Mouse (Mus musculus) brain, embryonic 18.5 days (tissue): ENCODE data around the gene Zscan18.
"Not testable (repeated sequence)": the region's sequence is repeated elsewhere in the genome, so short reads cannot be mapped to it uniquely, and the experiment has no call there.

Source experiments
- DNase-seq: peaks from one replicate; pipeline ENCODE4 v3.0.0-alpha.2; 2012; ENCODE audit warnings: low read depth, low spot score

Zscan18 gene

DNA sequence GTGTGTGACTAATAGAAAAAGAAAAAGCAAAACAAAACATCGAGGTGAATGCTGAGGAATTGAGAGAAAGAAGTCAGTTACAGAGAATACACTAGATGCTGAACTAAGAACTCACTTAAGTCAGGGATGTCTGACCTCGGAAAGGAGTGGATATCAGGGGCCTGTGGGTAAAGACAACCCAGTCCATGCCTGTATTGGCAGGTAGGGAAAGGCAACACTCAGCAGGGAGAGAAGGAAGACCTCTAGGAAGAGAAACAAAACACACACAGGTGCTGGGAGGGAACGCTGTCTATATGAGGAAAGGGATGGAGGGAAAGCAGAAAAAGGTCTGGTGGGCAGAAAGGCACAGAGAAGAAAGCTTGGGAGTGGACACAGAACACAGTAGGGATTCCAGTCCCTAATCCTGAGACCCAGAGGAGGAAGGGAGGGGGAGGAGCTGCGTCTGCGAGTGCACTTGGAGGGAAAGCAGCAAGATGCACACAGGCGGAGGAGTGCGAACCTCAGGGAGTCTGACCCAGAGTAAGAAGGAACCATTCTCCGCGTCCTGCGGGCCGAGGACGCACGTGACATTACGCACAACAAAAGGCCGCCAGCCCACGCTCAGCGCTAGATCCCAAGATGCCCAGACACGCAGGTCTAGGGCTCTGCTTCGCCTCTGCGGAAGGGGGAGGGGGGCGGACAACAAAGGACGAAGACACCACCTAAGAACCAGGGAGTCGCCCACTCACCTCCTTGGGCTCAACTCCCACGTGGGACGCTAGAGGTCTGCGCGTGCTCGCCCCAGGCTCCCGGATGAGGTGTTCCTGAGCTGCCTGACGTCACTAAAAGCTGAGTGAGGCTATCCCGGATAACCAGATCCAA, at the start of gene Zscan18:
Gene Zscan18 (minus strand): TSS at position 770 of the 861 bp plus-strand sequence.
- DNase-seq = no peak

DNA sequence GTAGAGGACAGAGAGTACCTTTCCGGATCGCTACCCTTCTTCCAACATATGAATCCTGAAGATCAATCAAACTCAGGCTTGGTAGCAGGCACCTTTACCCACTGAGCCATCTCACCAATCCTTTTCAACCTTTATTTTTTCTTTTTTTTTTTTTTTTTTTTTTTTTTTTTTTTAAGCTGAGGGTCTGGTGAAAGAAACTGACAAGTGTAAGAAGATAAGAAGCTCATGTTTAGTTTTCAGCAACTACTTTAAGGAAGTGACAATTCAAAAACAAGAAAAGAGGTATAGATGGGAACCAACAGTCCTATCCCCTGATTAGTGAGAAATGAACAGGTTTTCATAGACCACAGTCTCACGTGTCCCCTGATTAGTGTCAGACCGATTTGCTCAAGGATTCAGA, 32.3 kb upstream of the Zscan18 start:
- DNase-seq = no peak

DNA sequence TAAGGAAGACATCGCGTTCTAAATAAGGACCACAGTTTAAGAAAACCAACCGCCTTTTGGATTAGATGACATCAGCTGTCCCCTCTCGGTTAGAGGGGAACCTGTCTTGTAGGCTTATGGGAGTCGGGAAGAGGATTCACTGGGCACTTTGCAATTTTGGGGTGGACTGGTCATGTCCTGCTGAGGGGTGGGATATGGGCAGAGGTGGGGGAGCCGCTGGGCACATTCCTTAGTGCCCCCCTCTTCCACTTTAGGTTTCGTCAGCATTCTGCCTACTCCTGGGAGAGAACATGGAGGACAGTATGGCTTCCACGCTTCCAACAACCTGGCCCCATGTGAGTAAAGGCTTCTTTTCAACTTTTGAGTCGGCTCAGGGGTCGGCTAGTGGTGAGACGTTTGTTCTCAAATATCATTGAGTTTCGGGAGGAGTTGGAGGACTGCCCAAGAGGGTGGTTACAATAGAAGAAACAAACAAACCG, 31.8 kb upstream of the Zscan18 start:
- no peak for DNase-seq

DNA sequence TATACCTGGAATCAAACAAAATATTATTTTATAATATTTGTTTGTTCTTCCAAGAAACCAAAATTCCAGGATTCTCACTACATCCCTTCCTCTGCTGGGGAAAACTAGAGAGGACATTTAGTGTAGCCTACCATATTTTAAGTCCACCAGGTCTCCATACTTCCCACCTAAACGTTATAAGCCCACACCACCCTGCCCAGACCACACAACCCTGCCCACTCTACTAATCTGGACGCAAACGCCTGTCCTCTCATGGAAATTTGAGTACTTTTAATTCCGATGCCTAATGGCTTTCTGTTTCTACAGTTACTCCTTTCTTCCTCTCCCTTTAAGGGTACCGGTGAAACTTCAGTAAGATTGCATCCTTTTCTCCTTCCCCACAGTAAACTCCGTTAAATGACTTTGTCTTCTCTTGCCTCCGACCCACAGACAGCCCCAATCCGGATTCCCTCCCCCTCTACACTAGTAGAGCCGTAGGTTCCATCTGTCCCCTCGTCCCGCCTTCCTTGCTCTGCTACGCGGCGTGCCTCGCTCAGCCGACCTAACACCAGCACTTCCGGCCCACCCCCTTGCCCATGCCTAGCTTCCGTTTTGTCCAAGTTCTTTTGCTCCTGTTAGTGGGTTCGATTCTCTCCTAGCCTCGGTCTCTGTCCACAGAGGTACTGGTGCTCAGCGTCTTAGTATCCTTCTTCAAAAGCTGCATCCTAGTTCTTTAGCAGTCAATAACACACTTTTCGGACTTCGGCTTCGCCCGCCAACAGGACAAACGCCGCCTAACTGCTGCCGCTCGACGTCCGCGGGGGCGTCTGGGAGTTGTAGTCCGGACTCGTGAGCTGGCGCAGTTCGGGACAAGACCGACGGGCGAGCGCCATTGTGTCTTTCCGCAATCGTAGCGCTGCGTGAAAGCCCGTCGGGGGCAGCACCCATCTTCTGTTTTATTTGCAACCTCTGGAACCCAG, 31.0 kb upstream of the Zscan18 start, which contains the start of gene Zfp110:
Gene Zfp110 (plus strand): TSS at position 600 of the 959 bp plus-strand sequence.
- DNase-seq = peak; percentile 74

DNA sequence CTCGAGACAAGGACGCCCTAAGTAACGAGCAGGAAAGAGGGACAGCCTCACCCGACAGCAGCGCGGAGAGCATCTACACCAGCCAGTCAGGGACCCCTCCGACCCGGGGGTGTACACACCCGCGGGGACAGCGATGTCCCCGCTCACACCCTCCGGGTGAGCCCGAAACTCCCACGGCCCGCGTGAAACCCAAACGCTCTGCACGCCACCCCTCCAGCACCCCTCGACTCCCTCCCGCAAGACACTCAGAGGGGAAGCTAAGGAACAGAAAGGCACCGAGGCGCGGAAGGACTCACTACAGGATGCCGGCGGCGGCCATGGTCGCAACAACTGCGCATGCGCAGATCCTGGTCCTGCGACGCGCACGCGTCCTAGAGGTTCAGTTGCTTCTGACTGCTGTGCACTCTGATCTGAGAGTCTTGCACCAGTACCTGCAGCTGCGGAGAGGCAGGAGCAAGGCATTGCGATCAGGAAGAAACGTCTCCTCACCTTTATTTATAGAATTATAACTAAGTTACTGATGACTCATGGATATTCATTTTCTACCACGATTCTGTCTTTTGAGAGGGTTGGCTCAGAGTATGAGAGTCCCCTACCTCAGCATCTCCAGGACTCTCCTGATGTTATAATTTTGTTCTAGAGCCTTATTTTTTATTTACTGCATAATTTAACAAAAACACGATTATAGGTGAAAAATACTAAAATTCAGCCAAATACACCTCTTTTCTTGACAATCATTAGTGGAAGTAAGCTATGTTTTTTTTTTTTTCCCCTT, 15.3 kb upstream of the Zscan18 start, which contains the start of gene Zfp329:
Gene Zfp329 (minus strand): TSS at position 338 of the 775 bp plus-strand sequence.
- DNase-seq = peak; percentile 78

DNA sequence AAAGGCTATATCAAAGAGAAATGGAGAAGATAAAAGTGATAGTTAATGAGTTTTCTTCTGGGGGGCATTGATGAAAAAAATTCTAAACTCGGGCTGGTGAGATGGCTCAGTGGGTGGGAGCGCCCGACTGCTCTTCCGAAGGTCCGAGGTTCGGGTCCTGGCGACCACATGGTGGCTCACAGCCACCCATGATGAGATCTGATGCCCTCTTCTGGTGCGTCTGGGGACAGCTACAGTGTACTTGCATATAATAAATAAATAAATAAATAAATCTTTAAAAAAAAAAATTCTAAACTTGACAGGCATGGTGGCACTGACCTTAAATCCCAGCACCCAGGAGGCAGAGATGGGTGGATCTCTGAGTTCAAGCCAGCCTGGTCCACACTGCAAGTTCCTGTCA, 12.1 kb upstream of the Zscan18 start:
- no peak for DNase-seq

DNA sequence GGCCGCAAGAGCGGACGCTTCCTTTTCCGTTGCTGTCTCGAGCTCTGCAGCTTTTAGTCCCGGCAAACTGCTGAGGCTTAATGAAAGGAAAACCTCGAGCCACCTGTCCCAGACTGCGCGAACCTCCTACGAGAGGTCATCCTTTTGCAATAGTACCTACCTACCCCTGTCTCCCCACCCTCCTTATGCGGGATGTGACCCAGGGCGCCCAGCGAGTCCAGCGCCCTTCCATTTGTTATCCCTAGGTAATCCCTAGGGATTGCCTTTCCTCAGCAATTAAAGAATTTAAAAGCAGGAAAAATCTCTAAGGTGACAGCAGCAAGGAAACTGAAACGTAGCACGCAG, 264 bp upstream of the Zscan18 start:
- no peak for DNase-seq

DNA sequence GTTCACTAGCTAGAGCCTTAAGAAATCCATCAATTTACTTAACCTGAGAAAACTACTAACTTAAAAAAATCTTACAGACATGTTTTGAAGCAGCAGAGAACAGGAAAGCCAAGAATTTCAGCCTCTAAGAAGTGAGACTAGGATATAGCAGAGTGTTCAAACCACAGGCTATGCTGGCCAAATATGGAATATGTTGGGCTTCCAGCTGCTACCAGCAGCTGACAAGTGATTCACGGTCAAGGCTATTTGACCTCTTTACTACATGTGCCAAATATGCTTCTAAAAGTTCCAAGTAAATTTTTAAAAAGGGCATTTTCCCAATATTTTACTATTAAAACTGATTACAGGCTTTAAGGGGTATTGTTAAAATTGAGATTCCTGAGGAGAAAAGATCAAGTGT, 3.9 kb downstream of the Zscan18 start:
- DNase-seq = no peak

DNA sequence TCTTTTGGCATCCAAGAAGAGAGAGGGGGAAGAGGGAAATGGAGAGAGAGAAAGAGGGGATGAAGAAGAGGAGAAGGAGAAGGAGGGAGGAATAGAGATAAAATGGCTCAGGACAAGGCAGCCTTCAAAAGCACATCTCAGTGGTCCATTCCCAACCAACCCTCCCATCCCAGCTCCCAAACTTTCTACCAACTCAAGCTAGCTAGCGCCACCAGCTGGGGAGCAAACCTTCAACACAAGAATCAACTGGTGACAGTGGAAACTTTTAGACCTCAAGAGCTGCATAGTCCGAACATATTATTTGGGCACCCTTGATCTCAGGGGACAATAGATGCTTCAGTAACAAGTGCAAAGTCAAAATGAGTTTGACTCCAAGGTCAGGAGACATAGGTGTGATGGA, 5.5 kb downstream of the Zscan18 start:
- DNase-seq = no peak

DNA sequence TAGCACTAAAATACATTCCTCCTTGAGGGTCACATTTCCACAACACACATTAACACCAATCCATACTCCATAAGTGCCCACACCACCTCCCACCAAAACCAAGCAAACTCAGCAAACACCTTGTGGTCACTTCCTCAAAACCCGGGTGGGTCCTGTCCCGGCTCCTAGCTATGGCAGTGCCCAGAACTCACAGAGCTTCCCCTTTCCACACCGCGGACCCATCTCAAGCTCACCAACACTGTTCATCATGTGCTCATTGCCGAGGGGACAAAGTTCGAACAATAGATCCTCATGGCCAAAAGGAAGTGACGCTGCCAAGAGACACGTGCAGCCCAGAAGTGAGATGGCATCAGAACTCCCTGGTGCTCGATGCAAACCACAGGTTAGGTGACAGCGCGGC, 10.8 kb downstream of the Zscan18 start:
- not testable (repeated sequence) for DNase-seq

DNA sequence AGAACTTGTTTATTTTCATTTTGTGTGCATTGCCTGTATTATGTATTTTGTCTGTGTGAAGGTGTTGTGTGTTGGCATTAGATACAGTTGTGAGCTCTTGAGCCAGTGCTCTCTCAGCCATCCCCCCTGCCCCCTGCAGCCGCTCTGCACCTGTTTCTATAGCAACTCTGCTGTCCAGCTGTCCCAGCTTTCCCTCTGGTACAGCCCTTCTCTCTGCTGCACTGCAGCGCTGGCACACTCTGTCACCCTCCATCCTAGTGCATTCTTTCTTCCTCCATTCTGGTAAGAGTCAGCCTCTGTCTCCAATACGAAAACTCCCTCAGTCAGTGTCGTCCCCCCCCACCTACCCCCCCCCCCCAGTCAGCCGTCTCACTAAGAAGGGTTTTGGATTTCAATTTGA, 15.4 kb downstream of the Zscan18 start:
- no peak for DNase-seq

DNA sequence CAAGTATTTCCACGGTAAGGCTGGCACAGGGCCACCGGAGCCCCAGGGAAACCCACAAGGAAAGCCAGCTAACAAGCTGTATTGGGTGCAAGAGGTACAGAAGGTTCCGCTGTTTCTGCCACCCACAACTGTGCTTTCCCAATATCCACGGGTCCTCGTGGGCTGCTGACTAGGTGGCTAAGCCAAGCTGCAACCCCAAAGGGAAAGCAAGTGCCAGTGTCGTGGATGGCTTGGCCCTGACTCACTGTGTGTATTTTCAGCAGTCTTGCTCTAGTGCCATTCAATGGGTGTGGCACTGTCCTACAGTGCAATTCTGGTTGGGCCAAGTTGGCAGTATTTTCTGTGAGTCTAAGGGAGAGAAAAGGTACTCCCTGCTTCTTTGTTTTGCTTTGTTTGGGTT, 16.1 kb downstream of the Zscan18 start:
- no peak for DNase-seq

DNA sequence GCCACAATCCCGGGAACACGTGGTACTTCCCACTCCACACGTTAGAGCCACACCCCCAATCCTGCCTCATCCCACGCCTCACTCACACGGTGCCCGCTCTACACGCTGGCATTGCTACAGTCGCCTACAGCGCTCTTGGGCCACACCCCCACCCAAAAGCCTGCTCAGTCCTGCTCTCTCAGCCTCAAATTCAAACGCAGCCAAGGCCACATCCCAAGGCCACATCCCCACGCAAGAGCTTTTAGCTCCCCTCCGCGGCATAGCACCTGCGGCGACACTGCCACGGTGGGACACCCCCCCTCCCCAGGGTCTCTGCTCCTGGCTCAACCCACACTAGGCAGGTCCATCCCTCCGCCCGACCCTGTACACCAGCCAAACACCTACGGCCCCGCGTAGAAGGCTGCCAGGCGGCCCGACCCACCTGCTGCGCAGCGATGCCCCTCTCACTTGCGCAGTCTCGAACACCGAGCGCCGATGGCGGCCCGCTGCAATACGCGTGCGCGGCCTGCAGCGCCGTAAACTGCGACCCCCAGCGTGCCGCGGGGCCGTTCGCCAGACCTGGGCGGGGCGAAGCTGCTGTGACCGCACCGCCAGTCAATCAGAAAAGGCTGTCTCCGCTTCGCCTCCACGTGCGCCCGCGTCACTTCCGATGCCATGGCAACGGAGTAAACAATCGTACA, 23.1 kb downstream of the Zscan18 start:
- peak; percentile 77 for DNase-seq

DNA sequence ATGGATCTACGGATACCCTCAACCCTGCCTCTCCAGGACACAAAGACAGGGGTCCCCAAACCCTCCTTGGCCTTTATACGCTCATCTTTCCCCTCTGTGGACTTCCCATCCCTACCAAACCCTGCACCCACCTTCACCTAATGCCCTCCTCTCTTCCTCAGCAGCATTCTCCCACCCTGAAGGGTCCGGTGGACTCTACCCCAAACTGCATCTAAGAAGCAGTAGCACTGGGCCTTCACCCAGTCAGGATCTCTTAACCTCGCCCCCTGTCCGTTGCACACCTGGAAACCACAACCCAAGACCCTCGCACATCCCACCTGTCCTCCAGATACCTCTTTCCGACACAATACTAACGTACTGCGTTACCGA, 23.7 kb downstream of the Zscan18 start:
- no peak for DNase-seq

DNA sequence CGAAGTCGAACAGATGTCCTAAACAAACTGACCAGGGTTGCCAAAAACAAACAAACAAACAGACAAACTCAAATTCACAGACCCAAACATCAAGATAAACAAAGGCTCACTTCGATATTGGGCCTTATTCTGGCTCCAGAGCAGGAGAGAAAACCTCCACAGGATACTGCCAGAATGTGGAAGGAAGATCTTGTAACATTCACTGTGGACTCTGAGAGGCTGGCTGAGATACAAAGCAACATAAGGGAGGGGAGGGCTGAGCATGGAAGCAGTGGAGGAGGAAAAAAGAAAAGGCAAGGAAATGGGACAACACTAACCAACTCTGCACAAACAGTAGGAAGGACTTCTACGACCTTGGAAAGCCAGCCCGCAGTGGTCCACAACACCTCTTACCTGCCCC, 24.3 kb downstream of the Zscan18 start:
- no peak for DNase-seq

DNA sequence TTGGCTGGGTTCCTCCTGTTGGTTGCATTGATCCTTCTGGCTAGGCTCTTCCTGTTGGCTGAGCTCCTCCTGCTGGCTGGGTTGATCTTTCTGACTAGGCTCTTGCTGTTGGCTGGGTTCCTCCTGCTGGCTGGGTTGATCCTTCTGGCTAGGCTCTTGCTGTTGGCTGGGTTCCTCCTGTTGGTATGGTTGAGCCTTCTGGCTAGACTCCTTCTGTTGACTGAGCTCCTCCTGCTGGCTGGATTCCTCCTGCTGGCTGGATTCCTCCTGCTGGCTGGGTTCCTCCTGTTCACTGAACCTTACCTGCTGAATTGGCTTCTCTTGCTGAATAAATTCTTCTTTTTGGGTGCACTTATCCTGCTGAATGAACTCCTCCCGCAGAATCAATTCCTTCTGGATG, 28.8 kb downstream of the Zscan18 start:
- peak; percentile 49 for DNase-seq

DNA sequence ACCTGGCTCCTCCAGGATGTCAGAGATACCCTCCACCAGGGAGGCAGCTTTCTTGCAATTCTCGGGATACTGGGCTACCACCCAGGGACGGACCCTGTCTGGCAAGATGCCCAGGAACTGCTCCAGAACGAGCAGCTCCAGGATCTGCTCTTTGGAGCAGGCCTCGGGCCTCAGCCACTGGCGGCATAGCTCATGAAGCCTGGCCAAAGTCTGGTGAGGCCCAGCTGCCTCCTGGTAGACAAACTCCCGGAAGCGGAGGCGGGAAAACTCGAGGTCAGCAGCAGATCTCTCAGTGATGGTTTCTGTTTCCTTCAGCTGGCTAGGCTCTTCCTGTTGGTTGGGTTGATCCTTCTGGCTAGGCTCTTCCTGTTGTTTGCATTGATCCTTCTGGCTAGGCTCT, 29.3 kb downstream of the Zscan18 start:
- no peak for DNase-seq

DNA sequence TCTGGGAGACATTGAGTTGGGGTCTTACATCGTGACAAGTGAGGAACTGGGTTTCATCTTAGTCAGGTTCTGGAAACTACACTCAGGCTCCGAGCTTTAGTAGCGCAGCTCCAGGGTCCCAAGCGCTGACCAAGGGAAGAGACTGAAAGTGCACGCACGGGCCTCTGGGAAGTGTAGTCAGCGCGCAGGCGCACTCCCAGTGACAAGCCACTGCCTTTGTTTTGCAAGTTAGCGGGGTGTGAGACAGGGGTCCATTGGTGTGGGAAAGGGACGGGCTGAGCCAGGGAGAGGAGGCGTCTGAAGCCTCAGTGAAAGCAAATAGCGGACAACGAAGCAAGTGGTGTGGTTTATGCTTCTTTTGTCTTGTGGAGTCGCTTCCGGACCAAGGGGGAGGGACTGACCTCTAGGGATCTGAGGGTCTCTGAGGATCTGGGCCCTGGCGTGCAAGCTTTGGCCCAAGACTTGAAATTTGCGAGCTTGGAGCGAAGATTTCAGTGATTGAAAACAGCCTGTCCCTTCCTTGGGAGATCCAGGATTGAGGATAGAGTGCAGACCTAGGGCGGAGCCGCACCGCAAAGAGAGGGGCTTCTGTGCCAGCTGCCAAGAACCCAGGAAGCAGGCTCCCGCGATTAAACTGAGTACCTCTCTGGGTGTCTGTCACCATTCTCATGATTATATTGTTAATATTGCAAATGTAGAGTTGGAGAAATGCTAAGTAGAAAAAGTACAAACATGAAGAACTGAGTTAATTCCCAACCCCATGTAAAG, 53.8 kb downstream of the Zscan18 start:
- DNase-seq = no peak

DNA sequence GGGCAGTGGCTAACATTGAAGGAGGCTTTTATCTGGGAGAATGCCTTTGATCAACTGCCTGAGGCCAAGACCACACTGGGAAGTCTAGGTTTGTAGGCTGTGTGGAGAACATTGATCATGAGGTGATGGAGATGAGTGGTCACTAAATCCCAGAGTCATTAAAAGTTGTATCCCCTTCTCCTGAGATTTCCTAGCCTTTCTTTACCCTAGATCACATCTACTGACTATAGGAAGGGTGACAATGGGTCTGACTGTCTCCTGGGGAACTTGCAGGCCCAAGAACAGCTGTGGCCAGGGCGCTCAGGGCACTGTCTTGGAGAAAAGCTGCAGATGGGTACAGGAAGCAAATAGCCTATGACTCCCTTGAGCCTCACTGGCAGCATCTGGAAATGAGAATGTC, 68.5 kb downstream of the Zscan18 start, which contains the start of gene Vmn2r56:
Gene Vmn2r56 (minus strand): TSS at position 101 of the 400 bp plus-strand sequence.
- no peak for DNase-seq
